Mouse (Mus musculus): ENCODE measurements around the gene Clstn2.

DNA sequence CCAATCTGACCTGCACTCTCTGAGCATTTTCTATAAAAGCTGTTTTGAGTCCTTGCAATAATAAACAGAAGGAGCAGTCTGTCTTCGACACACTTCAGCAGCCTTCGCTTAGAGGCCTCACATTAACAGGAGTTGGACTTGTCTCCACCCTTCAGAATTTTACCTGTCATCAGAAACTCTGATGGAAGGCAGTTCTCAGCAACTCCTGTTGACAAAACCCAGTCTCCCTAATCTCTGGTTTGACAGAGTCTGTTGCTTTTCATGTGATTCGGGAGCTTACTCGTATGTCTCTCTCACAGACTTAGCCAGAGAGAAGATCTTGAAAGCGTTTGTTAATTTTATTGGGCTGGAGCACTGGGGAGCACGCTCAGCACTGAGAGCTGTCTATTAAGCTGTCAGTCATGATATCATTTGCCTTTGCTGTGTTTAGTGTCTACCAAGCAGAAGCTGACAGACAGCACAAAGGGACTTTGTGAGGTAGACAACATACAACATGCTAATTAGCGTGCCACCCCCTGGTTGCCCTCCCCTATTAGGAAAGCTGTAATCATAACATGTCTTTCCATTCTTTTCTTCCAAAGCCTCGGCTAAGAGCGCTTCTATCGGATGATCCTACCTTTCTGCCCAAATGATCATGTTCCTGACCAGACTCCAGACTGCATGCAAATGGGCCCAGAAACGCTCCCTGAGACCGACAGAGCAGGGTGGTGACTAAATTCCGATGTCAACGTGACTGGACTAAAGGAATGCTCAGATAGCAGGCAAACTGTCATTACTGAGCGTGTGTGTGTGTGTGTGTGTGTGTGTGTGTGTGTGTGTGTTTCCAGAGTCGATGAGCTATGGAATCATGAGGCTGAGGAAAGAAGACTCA lies 206.7 kb downstream of the Clstn2 start:
- no peak for TF ChIP-seq CTCF (IDR thresholded peaks at IDR 0.05 in 2 of 3, conservative IDR thresholded peaks at IDR 0.05 in 1 of 3; ENCODE audit: control insufficient read depth in 1 of 3, insufficient read depth in 1 of 3, low read depth in 2 of 3, low read length in 3 of 3, poor library complexity in 1 of 3, severe bottlenecking in 1 of 3)
- TF ChIP-seq MAFK (IDR thresholded peaks at IDR 0.05; ENCODE audit: borderline replicate concordance, low read depth, low read length) = no peak
- TF ChIP-seq KAT2A (conservative IDR thresholded peaks at IDR 0.05; ENCODE audit: low read depth, low read length) = no peak
- no peak for TF ChIP-seq GATA1 (IDR thresholded peaks at IDR 0.05; ENCODE audit: low read depth, low read length)
- no peak for TF ChIP-seq TBP (IDR thresholded peaks at IDR 0.05; ENCODE audit: low read depth, low read length)
- no peak for TF ChIP-seq ZC3H11A (IDR thresholded peaks at IDR 0.05; ENCODE audit: low read depth, low read length)
